Mouse (Mus musculus): ENCODE measurements around the gene Rpl27. TPM values are rescaled to one million over a fixed set of nuclear protein-coding genes. Genes with fewer than 3 reads are reported as not detected.
A peak's percentile ranks its signal among the peaks of the same experiment; 100 is the strongest.
"Not testable (repeated sequence)": the region's sequence is repeated elsewhere in the genome, so short reads cannot be mapped to it uniquely, and the experiment has no call there.

Gene Rpl27
- polyA plus RNA-seq, 1 experiment from 2014 or later, result 344 TPM

DNA sequence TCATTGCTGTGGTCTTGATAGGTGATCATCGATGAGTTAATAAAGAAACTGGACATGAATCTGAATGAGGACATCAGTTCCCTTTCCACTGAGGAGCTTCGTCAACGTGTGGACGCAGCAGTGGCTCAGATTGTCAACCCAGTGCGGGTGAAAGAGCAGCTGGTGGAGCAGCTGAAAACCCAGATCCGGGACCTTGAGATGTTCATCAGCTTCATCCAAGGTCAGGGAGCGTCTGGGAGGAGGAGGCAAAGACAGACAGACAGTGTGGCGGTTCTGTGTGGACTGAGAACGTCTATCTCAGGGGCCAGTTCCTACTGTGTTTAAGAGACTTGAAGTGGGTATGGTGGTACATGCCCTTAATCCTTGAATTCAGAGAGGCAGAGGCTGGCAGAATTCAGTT is 10.8 kb upstream of the Rpl27 start:
- Histone ChIP-seq H3K4me2 (replicated peaks) (no peak overlapping the region), H3K36me3 (peaks cover 67% of the 10 kb centered on the region)

DNA sequence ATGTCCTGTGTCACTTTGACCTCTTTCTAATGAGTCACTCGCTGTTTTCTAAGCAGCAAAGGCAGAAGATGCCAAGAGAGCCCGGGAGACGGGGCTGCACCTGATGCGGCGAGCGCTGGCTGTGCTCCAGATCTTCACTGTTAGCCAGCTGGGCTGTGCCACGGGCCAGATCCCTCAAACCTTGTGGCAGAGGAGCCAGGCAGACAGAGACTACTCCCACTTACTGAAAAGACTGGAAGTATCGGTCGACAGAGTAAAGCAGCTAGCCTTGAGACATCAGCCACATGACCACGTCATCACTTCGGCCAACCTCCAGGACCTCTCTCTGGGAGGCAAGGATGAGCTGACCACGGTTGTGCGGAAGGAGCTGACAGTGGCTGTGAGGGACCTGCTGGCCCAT is 8.7 kb upstream of the Rpl27 start:
- H3K4me2 ChIP-seq (replicated peaks), result no peak overlapping the region
- 93% methylated on average over 13 of the region's 13 CpGs for WGBS
- no peaks in the 10 kb centered on the region for H3K27me3 ChIP-seq
- no peak overlapping the region for H3K9ac ChIP-seq
- no peaks in the 10 kb centered on the region for H3K4me1 ChIP-seq
- H3K36me3 ChIP-seq, result peaks cover 67% of the 10 kb centered on the region
- H3K9me3 ChIP-seq (replicated peaks), result no peaks in the 10 kb centered on the region
- no peak for ATAC-seq (ENCODE audit: low FRiP score)
- no peak overlapping the region for H3K4me3 ChIP-seq
- no peak overlapping the region for H3K27ac ChIP-seq

More for the DNA sequence above, 10.8 kb upstream of the Rpl27 start:
- Histone ChIP-seq H3K9me3 (replicated peaks) (no peaks in the 10 kb centered on the region), H3K4me3 (no peak overlapping the region), H3K4me1 (peaks cover 8% of the 10 kb centered on the region), H3K9ac (no peak overlapping the region), H3K27ac (no peak overlapping the region), H3K27me3 (no peaks in the 10 kb centered on the region)
- 93% methylated on average over 9 of the region's 9 CpGs for WGBS
- ATAC-seq (ENCODE audit: low FRiP score), result no peak

DNA sequence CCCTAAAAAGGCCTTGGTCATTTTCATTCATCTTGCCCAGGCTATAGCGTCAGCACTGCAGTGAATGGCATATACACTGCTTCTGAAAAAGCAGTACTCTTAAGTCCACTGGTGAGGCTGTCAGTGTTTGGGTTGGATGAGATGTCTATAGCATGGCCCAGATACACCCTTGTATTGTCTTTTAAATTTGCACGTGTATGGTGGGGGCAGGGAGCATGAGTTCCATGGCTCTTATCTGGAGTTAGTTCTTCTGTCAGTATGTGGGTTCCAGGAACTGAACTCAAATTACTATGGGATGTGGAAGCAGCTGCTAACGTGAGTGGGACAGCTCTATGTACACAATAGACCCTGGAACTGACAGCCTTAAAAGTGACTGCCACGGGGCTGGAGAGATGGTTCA is 6.3 kb upstream of the Rpl27 start:
- Histone ChIP-seq H3K27me3 (no peaks in the 10 kb centered on the region), H3K4me1 (no peaks in the 10 kb centered on the region), H3K9me3 (replicated peaks) (no peaks in the 10 kb centered on the region), H3K9ac (no peak overlapping the region), H3K4me3 (no peak overlapping the region), H3K36me3 (peaks cover 47% of the 10 kb centered on the region), H3K27ac (no peak overlapping the region), H3K4me2 (replicated peaks) (no peak overlapping the region)
- 89% methylated on average over 4 of the region's 4 CpGs for WGBS
- no peak for ATAC-seq (ENCODE audit: low FRiP score)

DNA sequence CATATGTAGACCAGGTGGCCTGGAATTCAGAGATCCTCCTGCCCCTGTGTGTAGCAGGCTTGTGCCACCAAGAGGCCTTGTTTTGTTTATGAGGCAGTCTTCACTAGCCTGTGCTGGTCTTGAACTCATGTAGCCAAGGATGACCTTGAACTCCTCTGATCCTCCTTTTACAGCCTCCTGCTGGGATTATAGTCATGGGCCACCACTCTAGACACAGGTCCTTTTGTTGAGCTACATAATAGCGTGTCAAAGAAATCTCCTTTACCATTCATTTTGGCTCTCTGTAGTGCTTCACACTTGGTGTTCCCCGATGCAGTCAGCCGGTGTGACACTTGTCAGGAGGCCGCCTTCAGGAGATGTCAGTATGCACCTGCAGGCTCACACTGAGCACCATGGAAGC is 5.2 kb upstream of the Rpl27 start:
- ATAC-seq (ENCODE audit: low FRiP score), result no peak
- Histone ChIP-seq H3K36me3 (peaks cover 36% of the 10 kb centered on the region), H3K4me2 (replicated peaks) (no peak overlapping the region), H3K27ac (no peak overlapping the region), H3K4me3 (no peak overlapping the region), H3K4me1 (no peaks in the 10 kb centered on the region), H3K9me3 (replicated peaks) (no peaks in the 10 kb centered on the region), H3K27me3 (no peaks in the 10 kb centered on the region), H3K9ac (no peak overlapping the region)
- 48% methylated on average over 4 of the region's 4 CpGs for WGBS

DNA sequence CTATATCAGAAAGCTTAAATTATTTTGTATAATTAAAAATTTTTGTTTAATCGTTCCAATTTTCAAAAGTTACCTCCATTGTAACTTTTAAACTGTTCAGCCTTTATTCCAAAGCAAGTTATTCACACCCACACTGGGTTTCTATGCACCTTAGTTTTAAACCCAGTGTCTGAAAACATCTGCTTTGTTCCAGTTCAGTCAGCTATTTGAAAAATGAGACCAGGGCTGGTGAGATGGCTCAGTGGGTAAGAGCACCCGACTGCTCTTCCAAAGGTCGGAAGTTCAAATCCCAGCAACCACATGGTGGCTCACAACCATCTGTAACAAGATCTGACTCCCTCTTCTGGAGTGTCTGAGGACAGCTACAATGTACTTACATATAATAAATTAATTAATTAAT is 4.1 kb upstream of the Rpl27 start:
- peaks cover 28% of the 10 kb centered on the region for H3K36me3 ChIP-seq
- not testable (repeated sequence) for ATAC-seq (ENCODE audit: low FRiP score); H3K27me3 ChIP-seq; H3K9ac ChIP-seq; H3K4me3 ChIP-seq; H3K9me3 ChIP-seq (replicated peaks); H3K4me2 ChIP-seq (replicated peaks); H3K27ac ChIP-seq; H3K4me1 ChIP-seq
- 53% methylated on average over 3 of the region's 3 CpGs for WGBS

DNA sequence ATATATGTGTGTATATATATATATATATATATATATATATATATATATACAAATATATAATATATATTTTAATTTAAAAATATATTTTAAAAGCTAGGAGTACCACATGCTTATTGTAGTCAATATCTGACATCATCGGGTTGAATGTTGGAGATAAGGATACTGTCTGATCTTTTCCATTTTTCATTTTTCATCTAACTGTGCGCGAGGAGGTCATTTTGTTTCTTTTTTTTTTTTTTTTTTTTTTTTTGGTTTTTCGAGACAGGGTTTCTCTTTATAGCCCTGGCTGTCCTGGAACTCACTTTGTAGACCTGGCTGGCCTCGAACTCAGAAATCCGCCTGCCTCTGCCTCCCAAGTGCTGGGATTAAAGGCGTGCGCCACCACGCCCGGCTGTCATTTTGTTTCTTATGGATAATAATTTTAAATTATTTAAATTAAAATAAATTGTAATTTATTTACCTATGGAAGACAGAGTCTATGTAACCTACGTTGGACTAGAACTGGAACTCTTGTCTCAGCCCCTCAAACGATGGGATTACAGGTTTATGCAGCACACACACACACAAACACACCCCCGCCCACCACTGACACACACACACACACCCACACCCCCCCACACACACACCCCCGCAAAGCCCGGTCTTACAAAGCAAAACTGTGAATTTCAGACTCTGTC is 510 bp upstream of the Rpl27 start:
- not testable (repeated sequence) for H3K27me3 ChIP-seq; H3K27ac ChIP-seq; H3K9me3 ChIP-seq (replicated peaks)
- Histone ChIP-seq H3K4me2 (replicated peaks) (peak overlapping the region; percentile 43), H3K4me1 (peaks cover 11% of the 10 kb centered on the region), H3K36me3 (peaks cover 25% of the 10 kb centered on the region), H3K4me3 (peak overlapping the region; percentile 77), H3K9ac (0 out of 2 replicates have a peak overlapping the region, but pooled peaks have one; percentile 28)
- ATAC-seq (ENCODE audit: low FRiP score), result peak; percentile 11
- 36% methylated on average over 15 of the region's 15 CpGs for WGBS

DNA sequence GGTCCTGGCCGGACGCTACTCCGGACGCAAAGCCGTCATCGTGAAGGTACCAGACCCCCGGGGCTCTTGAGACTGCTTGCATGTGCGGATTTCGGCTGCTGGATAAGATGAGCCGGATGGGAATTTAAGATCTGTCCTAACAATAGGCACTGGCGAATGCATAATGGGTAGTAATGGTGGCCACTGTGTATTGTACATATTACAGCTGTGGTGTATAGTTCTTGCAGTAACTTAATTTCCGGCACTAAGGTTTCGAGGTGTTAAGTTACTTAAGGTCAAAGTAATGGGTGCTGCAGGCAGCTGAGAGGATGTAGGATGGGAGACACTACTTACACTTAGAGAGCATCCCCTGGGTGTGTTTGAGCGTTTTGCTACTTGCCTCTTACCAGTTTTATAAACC is 662 bp downstream of the Rpl27 start:
- Histone ChIP-seq H3K4me2 (replicated peaks) (peak overlapping the region; percentile 97), H3K27me3 (no peaks in the 10 kb centered on the region), H3K4me3 (peak overlapping the region; percentile 77), H3K9ac (peak overlapping the region; percentile 92), H3K27ac (peak overlapping the region; percentile 93), H3K4me1 (peaks cover 11% of the 10 kb centered on the region), H3K9me3 (replicated peaks) (no peaks in the 10 kb centered on the region), H3K36me3 (peaks cover 25% of the 10 kb centered on the region)
- WGBS, result 2% methylated on average over 14 of the region's 14 CpGs
- 0 out of 2 replicates have a peak, but pooled peaks have one; percentile 14 for ATAC-seq (ENCODE audit: low FRiP score)

DNA sequence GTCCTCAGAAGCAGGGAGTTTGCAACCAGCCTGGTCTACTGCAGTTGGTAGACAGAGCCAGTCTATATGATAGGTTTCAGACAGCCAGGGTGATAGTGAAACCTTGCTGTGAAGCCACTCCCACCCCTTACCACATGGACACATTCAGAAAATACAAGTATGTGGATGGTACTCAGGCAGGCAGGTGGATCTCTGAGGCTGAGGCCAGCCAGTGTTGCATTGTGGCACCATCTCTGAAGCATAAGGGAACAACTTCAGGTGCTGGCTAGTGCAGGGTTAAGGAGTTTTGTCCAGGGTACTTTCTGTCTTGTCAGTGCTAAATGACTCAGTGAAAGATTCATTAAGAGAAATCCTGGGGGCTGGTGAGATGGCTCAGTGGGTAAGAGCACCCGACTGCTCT is 4.2 kb downstream of the Rpl27 start:
- no peaks in the 10 kb centered on the region for H3K9me3 ChIP-seq (replicated peaks)
- no peak overlapping the region for H3K4me2 ChIP-seq (replicated peaks)
- peaks cover 14% of the 10 kb centered on the region for H3K4me1 ChIP-seq
- ATAC-seq (ENCODE audit: low FRiP score), result no peak
- WGBS, result 88% methylated on average over 1 of the region's 1 CpGs
- H3K9ac ChIP-seq, result no peak overlapping the region
- H3K27ac ChIP-seq, result no peak overlapping the region
- no peak overlapping the region for H3K4me3 ChIP-seq
- no peaks in the 10 kb centered on the region for H3K27me3 ChIP-seq
- H3K36me3 ChIP-seq, result peaks cover 25% of the 10 kb centered on the region

DNA sequence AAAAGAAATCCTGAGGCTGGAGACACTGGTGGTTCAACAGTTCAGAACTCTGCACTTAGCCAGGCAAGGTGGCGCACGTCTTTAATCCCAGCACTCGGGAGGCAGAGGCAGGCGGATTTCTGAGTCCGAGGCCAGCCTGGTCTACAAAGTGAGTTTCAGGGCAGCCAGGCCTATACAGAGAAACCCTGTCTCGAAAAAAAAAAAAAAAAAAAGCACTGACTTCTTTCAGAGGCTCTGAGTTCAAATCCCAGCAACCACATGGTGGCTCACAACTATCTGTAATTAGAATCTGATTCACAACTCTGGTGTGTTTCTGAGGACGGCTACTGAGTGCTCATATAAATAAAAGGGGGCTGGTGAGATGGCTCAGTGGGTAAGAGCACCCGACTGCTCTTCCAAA is 4.8 kb downstream of the Rpl27 start:
- not testable (repeated sequence) for H3K27ac ChIP-seq; H3K27me3 ChIP-seq; H3K4me2 ChIP-seq (replicated peaks); H3K4me3 ChIP-seq; ATAC-seq (ENCODE audit: low FRiP score); H3K9ac ChIP-seq; H3K9me3 ChIP-seq (replicated peaks)
- WGBS, result 90% methylated on average over 8 of the region's 8 CpGs
- Histone ChIP-seq H3K4me1 (peaks cover 14% of the 10 kb centered on the region), H3K36me3 (peaks cover 25% of the 10 kb centered on the region)

DNA sequence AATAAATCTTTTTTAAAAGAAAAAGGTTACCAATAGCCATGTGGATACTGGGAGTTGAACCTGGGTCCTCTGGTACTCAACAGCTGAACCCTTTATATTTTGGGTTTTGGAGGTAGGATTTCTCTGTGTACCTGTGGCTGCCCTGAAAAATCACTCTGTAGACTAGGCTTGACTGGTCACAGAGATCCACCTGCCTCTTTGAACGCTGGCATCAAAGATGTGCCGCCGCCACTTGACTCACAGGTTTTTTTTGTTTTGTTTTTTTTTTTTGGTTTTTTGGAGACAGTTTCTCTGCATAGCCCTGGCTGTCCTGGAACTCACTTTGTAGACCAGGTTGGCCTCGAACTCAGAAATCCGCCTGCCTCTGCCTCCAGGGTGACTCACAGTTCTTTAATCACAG is 5.7 kb downstream of the Rpl27 start:
- peaks cover 25% of the 10 kb centered on the region for H3K36me3 ChIP-seq
- H3K27me3 ChIP-seq, result no peaks in the 10 kb centered on the region
- no peak overlapping the region for H3K27ac ChIP-seq
- no peak overlapping the region for H3K4me2 ChIP-seq (replicated peaks)
- peaks cover 14% of the 10 kb centered on the region for H3K4me1 ChIP-seq
- H3K4me3 ChIP-seq, result no peak overlapping the region
- 89% methylated on average over 5 of the region's 5 CpGs for WGBS
- ATAC-seq (ENCODE audit: low FRiP score), result no peak
- H3K9me3 ChIP-seq (replicated peaks), result no peaks in the 10 kb centered on the region
- H3K9ac ChIP-seq, result no peak overlapping the region

DNA sequence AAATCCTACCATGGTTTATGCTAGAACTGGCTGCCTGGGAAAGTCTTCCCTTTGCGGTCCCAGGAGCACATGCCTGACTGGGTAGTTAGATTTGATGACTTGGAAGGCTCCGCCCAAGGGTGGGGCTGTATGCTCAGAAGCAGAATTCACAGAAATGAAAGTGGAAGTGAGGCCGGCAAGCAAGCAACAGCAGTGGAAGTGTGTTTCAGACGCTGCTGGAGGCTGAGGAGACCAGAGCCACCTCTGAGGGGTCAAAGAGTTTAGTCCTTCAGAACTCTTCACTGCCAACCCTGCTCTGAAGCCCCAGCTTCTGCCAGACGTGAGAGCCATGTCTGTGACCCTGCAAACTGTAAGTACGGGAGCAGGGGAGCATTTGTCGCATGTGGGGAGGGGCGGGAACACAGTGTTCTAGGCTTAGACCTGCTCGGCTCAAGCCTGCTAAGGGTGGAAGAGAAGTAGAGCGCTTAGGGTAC is 6.2 kb downstream of the Rpl27 start, which contains the start of gene Ifi35:
Gene Ifi35 (plus strand): TSS at position 134 of the 473 bp plus-strand sequence.
- Histone ChIP-seq H3K4me1 (peaks cover 10% of the 10 kb centered on the region), H3K9me3 (replicated peaks) (no peaks in the 10 kb centered on the region), H3K36me3 (peaks cover 25% of the 10 kb centered on the region), H3K27ac (no peak within 1 kb of the TSS), H3K9ac (no peak within 1 kb of the TSS), H3K4me2 (replicated peaks) (peak within 1 kb of the TSS; percentile 30), H3K27me3 (no peaks in the 10 kb centered on the region), H3K4me3 (peak within 1 kb of the TSS; percentile 15)
- ATAC-seq (ENCODE audit: low FRiP score), result no peak
- WGBS, result 35% methylated on average over 10 of the region's 10 CpGs

DNA sequence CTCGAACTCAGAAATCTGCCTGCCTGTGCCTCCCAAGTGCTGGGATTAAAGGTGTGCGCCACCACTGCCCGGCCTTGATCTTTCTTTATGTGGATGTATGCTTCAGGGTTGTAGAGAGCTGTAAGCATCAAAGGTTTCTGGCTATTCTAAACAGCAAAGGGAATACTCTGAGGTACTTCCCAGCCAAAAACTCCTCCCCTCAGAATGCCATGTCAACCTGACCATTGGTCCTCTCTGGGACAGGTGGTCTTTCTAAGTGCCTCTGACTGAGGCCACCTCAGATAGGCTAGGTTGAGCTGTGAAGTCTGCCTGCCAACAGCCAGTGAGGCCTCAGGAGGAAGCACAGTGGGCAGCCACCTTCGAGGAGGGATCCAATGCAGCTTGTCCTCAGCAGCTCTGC is 6.8 kb downstream of the Rpl27 start:
- Histone ChIP-seq H3K9me3 (replicated peaks) (no peaks in the 10 kb centered on the region), H3K4me1 (peaks cover 4% of the 10 kb centered on the region), H3K27ac (no peak overlapping the region), H3K27me3 (no peaks in the 10 kb centered on the region), H3K4me3 (no peak overlapping the region), H3K36me3 (peaks cover 20% of the 10 kb centered on the region), H3K9ac (no peak overlapping the region), H3K4me2 (replicated peaks) (no peak overlapping the region)
- no peak for ATAC-seq (ENCODE audit: low FRiP score)
- 89% methylated on average over 4 of the region's 4 CpGs for WGBS

DNA sequence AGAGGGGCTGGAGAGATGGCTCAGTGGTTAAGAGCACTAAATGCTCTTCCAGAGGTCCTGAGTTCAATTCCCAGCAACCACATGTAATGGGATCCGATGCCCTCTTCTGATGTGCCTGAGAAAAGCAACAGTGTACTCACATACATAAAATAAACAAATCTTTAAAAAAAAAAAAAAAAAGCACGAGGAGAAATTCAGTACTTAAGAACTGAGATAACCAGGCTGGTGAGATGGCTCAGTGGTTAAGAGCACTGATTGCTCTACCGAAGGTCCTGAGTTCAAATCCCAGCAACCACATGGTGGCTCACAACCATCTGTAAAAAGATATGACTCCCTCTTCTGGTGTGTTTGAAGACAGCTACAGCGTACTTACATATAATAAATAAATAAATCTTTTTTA is 7.5 kb downstream of the Rpl27 start:
- WGBS, result 89% methylated on average over 4 of the region's 4 CpGs
- H3K4me3 ChIP-seq; H3K4me1 ChIP-seq; H3K27ac ChIP-seq; ATAC-seq (ENCODE audit: low FRiP score); H3K27me3 ChIP-seq; H3K4me2 ChIP-seq (replicated peaks); H3K9ac ChIP-seq; H3K9me3 ChIP-seq (replicated peaks): not testable (repeated sequence)
- H3K36me3 ChIP-seq, result peaks cover 13% of the 10 kb centered on the region

Measured in hindbrain, embryonic 12.5 days (tissue).